Mouse (Mus musculus) activated CD4-positive, CD25-positive, alpha-beta regulatory T cell, adult 9 weeks (primary cell): ENCODE results near the gene Polr3a. TPM values are rescaled to one million over a fixed set of nuclear protein-coding genes. Genes with fewer than 3 reads are reported as not detected.

Experiments used
- polyA plus RNA-seq: library from polyadenylated mRNA; unstranded; fragments of 100-300 nt; shearing (Covaris generic); gene quantifications from one replicate; pipeline ENCODE4 v1.2.1, GENCODE M21; 2017

Gene Polr3a
- 31.0 TPM for polyA plus RNA-seq

DNA sequence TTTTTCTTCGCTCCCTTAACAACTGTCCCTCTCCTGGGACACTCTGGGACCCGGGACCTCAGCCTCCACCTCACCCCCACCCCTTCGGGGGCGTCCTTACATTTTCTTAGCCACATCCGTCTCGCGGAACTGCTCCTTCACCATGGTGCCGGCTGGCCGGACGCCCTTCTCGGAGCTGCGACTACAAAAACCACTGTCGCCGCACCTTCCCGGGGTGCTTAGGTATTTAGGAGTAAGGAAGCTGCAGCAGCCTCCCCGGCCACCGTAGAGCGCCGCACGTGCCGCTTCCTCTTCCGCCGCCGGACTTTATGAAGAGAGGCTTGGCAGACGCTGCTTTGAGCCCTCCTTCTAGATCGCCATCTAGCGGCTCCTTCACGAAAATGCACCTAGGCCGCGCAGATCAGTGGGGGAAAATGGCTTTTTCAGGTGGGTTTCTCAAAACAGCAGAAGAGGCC, at the start of gene Polr3a, which contains the start of gene Rps24:
Polr3a (minus strand) TSS at position 286 of the 455 bp plus-strand sequence.
Rps24 (plus strand) TSS at position 353 of the 455 bp plus-strand sequence.

Other genes with a start within 250 kb of the Polr3a start
- 0.15 TPM for gene Dlg5, start 241.1 kb downstream of the Polr3a start, polyA plus RNA-seq
- not detected for gene E330034G19Rik, start 193.8 kb downstream of the Polr3a start, polyA plus RNA-seq
- gene Rps24, start 67 bp upstream of the Polr3a start, polyA plus RNA-seq: 1,458 TPM